Mouse (Mus musculus) brain, embryonic 14.5 days (tissue): ENCODE measurements around the gene Pla2g2f.

Source experiments
- CTCF ChIP-seq: fragments of 200-500 bp; IDR thresholded peaks from 2 replicates; pipeline ENCODE4 v1.5.1; 2012; ENCODE audit warnings: inconsistent platforms, mild to moderate bottlenecking, moderate library complexity, borderline replicate concordance; ENCODE audit not compliant: insufficient read depth, insufficient read length; ENCODE audit errors: extremely low read depth
- POLR2A ChIP-seq: fragments of 200-500 bp; IDR thresholded peaks from 2 replicates; pipeline ENCODE4 v1.6.1; 2012; ENCODE audit warnings: mild to moderate bottlenecking, inconsistent platforms, borderline replicate concordance; ENCODE audit not compliant: poor library complexity, insufficient read depth, insufficient read length, severe bottlenecking; ENCODE audit errors: extremely low read depth

DNA sequence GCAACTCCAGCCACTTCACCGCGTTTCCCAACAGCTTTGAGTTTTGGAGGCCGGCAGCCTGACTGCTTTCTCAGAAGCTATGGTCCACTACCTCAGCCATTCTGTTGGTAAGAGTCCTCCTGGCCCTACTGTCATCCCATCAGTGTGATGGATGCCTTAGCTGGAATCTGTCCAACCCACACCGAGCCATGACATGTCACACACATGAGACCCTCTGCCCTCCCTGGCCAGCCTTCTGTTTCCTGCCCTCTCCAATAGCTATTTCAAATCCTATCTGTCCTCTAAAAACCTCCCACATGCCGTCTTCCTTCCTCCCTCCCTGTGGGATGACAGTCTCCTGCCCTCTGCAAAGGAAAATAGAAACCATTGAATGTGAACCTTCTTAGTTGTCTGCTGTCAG, 31.7 kb downstream of the Pla2g2f start:
- TF ChIP-seq POLR2A (no peak), CTCF (no peak)
